Mouse (Mus musculus): Measurements from ENCODE around the gene Lrrn1. TPM values are rescaled to one million over a fixed set of nuclear protein-coding genes. Genes with fewer than 3 reads are reported as not detected.

Lrrn1 gene
- total RNA-seq, 2 experiments from 2014 or later, result 96.1 to 103 TPM

DNA sequence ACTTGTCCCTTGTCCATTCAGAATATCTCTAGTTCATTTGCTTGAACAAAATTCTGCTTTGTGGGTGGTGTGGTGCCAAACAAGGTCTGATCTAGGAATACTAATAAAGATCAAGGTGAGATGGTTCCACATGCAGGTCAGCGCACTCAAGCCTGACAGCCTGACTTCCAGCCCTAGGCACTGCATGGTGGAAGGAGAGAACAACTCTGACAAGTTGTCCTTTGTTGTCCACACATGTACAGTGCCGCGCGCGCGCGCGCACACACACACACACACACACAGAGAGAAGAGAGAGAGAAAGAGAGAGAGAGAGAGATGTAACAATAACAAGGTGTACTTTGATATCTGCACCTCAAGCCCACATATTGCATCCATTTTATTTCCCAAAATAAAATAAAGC is 47.7 kb downstream of the Lrrn1 start:
- no peak for DNase-seq (ENCODE audit: low spot score in 2 of 2)

DNA sequence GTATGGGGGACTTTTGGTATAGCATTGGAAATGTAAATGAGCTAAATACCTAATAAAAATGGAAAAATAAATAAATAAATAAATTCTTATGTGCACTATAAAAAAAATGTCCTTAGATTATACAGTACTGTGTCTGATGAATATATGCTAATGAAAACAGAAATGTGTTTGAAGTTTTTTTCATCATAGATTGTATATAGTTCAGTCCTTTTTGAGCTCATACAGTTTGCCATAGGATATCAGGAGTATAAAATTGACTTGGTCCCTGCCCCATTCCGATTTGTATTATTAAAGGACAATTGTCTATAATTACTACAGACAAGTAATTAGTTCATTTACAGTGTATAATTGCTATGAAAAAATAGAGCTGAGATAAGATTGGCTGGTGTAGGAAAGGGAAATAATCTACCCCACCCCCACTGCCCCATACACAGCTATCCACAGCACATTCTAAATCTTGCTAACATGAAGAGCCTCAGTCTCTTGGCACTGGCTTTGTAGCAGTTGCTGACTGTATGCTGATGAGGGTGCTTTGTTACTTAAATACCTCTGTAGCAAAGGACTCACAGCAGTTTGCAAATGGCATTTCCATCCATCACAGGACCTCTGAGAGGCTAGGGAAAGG is 54.3 kb downstream of the Lrrn1 start:
- DNase-seq (ENCODE audit: low spot score in 2 of 2), result no peak

DNA sequence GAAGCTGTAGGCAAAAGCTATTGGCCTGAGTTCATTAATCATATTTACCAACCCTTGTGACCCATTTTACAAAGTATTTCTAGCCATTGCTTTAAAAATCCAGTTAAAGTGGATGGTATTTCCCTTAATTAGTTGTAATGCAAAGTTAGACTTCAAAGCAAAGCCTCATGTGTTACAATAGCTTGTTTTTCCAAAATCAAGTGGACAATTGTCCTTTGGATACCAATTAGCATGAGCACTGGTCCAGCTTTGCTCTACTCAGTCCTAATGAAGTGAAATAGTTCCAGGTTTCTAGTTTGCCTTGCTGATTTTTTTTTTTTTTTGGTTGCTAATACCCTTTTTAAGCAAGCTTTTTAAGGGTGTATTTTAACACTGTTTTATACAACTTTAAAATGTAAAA is 75.6 kb downstream of the Lrrn1 start:
- DNase-seq (ENCODE audit: low spot score in 2 of 2), result no peak

DNA sequence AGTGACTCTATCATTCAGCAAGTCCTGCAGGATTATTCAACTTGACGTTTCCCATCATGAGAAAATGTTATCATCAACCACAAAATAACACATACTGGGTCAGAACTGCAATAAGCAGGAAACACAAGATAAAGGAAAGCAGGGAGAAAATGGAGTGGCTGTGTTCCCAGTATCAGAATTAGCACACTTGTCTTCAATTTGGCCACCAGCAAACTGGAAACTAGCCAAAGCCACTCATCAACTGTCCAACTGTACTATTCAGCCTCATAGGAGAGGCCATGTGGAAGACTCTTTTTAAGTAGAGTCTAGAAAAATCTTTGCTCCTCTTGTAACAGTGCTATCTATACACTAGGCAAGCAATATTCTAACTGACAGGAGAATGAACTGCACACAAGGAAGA is 84.7 kb downstream of the Lrrn1 start:
- no peak for DNase-seq (ENCODE audit: low spot score in 2 of 2)

All from layer of hippocampus, adult 18-20 months (tissue).